ENCODE assay signal across 7 mouse cellular contexts in the genomic region with DNA sequence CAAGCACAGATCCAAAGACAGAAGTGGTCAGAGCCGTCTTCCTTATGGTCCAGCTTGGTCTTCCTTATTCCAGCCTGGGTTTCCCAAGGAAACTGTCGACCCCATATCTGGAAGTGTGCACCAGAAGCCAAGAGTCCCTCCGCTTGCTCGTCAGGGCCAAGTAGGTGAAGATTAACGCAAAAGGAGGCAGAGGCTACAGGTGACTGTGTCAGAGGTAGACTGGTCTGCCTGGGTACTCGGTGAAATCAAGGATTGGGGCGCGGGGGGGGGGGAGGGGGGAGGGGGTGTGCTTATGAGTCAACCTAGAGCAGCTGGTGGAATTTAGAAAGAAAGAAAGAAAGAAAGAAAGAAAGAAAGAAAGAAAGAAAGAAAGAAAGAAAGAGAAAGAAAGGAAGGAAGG. TPM values are rescaled to one million over a fixed set of nuclear protein-coding genes. Genes with fewer than 3 reads are reported as not detected.
DNase-seq lines count a peak whose midpoint lies in the region; ATAC-seq lines count a peak whose summit lies in the region.

No protein-coding gene starts in this region.

- H3K4me2 ChIP-seq in lung, embryonic 15.5 days = peak overlapping the region; percentile 53
- H3K4me2 ChIP-seq in forebrain, embryonic 16.5 days (ENCODE audit: low read length) = peak overlapping the region; percentile 46
- peak overlapping the region; percentile 46 for H3K4me2 ChIP-seq in limb, embryonic 15.5 days
- peak overlapping the region; percentile 60 for H3K4me2 ChIP-seq in stomach, embryonic 15.5 days

- H3K9ac ChIP-seq in lung, embryonic 15.5 days = no peak overlapping the region
- no peak overlapping the region for H3K9ac ChIP-seq in forebrain, embryonic 16.5 days (replicated peaks; ENCODE audit: low read depth, low read length)
- H3K9ac ChIP-seq in limb, embryonic 15.5 days = no peak overlapping the region
- no peak overlapping the region for H3K9ac ChIP-seq in stomach, embryonic 15.5 days

- DNase-seq in lung, postnatal 36 days = no peak
- DNase-seq in right cerebral cortex, postnatal 10 days (ENCODE audit: low spot score in 2 of 2) = no peak
- DNase-seq in frontal cortex, postnatal 36 days (ENCODE audit: low spot score in 2 of 2) = no peak

- no peaks in the 10 kb centered on the region for H3K36me3 ChIP-seq in lung, embryonic 15.5 days
- H3K36me3 ChIP-seq in forebrain, embryonic 16.5 days (ENCODE audit: control insufficient read depth, insufficient read depth) = no peaks in the 10 kb centered on the region
- H3K36me3 ChIP-seq in limb, embryonic 15.5 days = no peaks in the 10 kb centered on the region
- no peaks in the 10 kb centered on the region for H3K36me3 ChIP-seq in stomach, embryonic 15.5 days

- H3K9me3 ChIP-seq in lung, embryonic 15.5 days = no peaks in the 10 kb centered on the region
- no peaks in the 10 kb centered on the region for H3K9me3 ChIP-seq in forebrain, embryonic 16.5 days (ENCODE audit: control insufficient read depth, low read length)
- no peaks in the 10 kb centered on the region for H3K9me3 ChIP-seq in limb, embryonic 15.5 days
- no peaks in the 10 kb centered on the region for H3K9me3 ChIP-seq in stomach, embryonic 15.5 days

- peaks cover 70% of the 10 kb centered on the region for H3K27me3 ChIP-seq in lung, embryonic 15.5 days
- H3K27me3 ChIP-seq in forebrain, embryonic 16.5 days (replicated peaks; ENCODE audit: control insufficient read depth, insufficient read depth, low read length) = peaks cover 39% of the 10 kb centered on the region
- H3K27me3 ChIP-seq in limb, embryonic 15.5 days = peaks cover 63% of the 10 kb centered on the region
- peaks cover 54% of the 10 kb centered on the region for H3K27me3 ChIP-seq in stomach, embryonic 15.5 days (replicated peaks)

- 5% methylated on average over 7 of the region's 8 CpGs for WGBS in lung, embryonic 15.5 days
- WGBS in forebrain, embryonic 16.5 days = 14% methylated on average over 5 of the region's 8 CpGs
- WGBS in limb, embryonic 15.5 days = 10% methylated on average over 6 of the region's 8 CpGs
- WGBS in stomach, embryonic 15.5 days = 12% methylated on average over 8 of the region's 8 CpGs

- peaks cover 17% of the 10 kb centered on the region for H3K4me1 ChIP-seq in lung, embryonic 15.5 days
- peaks cover 16% of the 10 kb centered on the region for H3K4me1 ChIP-seq in forebrain, embryonic 16.5 days (replicated peaks; ENCODE audit: control insufficient read depth, insufficient read depth, low read length)
- peaks cover 16% of the 10 kb centered on the region for H3K4me1 ChIP-seq in limb, embryonic 15.5 days
- peaks cover 14% of the 10 kb centered on the region for H3K4me1 ChIP-seq in stomach, embryonic 15.5 days

- H3K4me3 ChIP-seq in lung, embryonic 15.5 days = peak overlapping the region; percentile 27
- H3K4me3 ChIP-seq in forebrain, embryonic 16.5 days (replicated peaks; ENCODE audit: low read length) = no peak overlapping the region
- H3K4me3 ChIP-seq in limb, embryonic 15.5 days = peak overlapping the region; percentile 26
- H3K4me3 ChIP-seq in stomach, embryonic 15.5 days (replicated peaks) = peak overlapping the region; percentile 24

- ATAC-seq in lung, embryonic 15.5 days (ENCODE audit: borderline replicate concordance, extremely low read depth, low FRiP score, low TSS enrichment) = no peak
- no peak for ATAC-seq in forebrain, embryonic 16.5 days
- ATAC-seq in limb, embryonic 15.5 days (ENCODE audit: insufficient number of reproducible peaks, low FRiP score, low TSS enrichment, low read depth) = no peak
- ATAC-seq in stomach, embryonic 15.5 days (ENCODE audit: insufficient read depth, low FRiP score, low read depth) = no peak

- H3K27ac ChIP-seq in lung, embryonic 15.5 days = no peak overlapping the region
- no peak overlapping the region for H3K27ac ChIP-seq in forebrain, embryonic 16.5 days (ENCODE audit: low read length)
- no peak overlapping the region for H3K27ac ChIP-seq in limb, embryonic 15.5 days
- H3K27ac ChIP-seq in stomach, embryonic 15.5 days = no peak overlapping the region

RNA-seq across cellular contexts. Expression of a gene that starts 0.4 kb away (rescaled TPM):
- not detected in 2 replicates for polyA plus RNA-seq in lung, embryonic 15.5 days (2015; fragmentation: Nextera tagmentation; extraction: Ambion mirVana)
- not detected in 2 replicates for polyA plus RNA-seq in forebrain, embryonic 16.5 days (2015; fragmentation: Nextera tagmentation; extraction: Ambion mirVana)
- polyA plus RNA-seq in limb, embryonic 15.5 days (2015; fragmentation: Nextera tagmentation; extraction: Ambion mirVana) = 0.40 and 0.66 TPM in 2 replicates
- polyA plus RNA-seq in stomach, embryonic 15.5 days (2015; fragmentation: Nextera tagmentation; extraction: Ambion mirVana) = not detected in 2 replicates

RNA-seq across cellular contexts. Expression of a gene that starts 16.8 kb away (rescaled TPM):
- polyA plus RNA-seq in lung, embryonic 15.5 days (2015; fragmentation: Nextera tagmentation; extraction: Ambion mirVana) = 0.39 and 0.53 TPM in 2 replicates
- 0.24 TPM in 1 of 2 replicates, not detected in the other for polyA plus RNA-seq in forebrain, embryonic 16.5 days (2015; fragmentation: Nextera tagmentation; extraction: Ambion mirVana)
- polyA plus RNA-seq in limb, embryonic 15.5 days (2015; fragmentation: Nextera tagmentation; extraction: Ambion mirVana) = 5.4 and 8.5 TPM in 2 replicates
- polyA plus RNA-seq in stomach, embryonic 15.5 days (2015; fragmentation: Nextera tagmentation; extraction: Ambion mirVana) = 0.15 TPM in 1 of 2 replicates, not detected in the other

RNA-seq across cellular contexts. Expression of a gene that starts 21.0 kb away (rescaled TPM):
- polyA plus RNA-seq in lung, embryonic 15.5 days (2015; fragmentation: Nextera tagmentation; extraction: Ambion mirVana) = 62.4 and 65.0 TPM in 2 replicates
- 64.2 and 65.1 TPM in 2 replicates for polyA plus RNA-seq in forebrain, embryonic 16.5 days (2015; fragmentation: Nextera tagmentation; extraction: Ambion mirVana)
- polyA plus RNA-seq in limb, embryonic 15.5 days (2015; fragmentation: Nextera tagmentation; extraction: Ambion mirVana) = 73.8 and 76.7 TPM in 2 replicates
- polyA plus RNA-seq in stomach, embryonic 15.5 days (2015; fragmentation: Nextera tagmentation; extraction: Ambion mirVana) = 59.3 and 63.1 TPM in 2 replicates

RNA-seq across cellular contexts. Expression of a gene that starts 55.6 kb away (rescaled TPM):
- 76.4 and 77.7 TPM in 2 replicates for polyA plus RNA-seq in lung, embryonic 15.5 days (2015; fragmentation: Nextera tagmentation; extraction: Ambion mirVana)
- 79.5 and 80.8 TPM in 2 replicates for polyA plus RNA-seq in forebrain, embryonic 16.5 days (2015; fragmentation: Nextera tagmentation; extraction: Ambion mirVana)
- polyA plus RNA-seq in limb, embryonic 15.5 days (2015; fragmentation: Nextera tagmentation; extraction: Ambion mirVana) = 70.4 and 79.6 TPM in 2 replicates
- polyA plus RNA-seq in stomach, embryonic 15.5 days (2015; fragmentation: Nextera tagmentation; extraction: Ambion mirVana) = 79.3 and 89.8 TPM in 2 replicates
